Mouse (Mus musculus) intestine, postnatal 0 days (tissue): ENCODE data around the gene Cebpe. TPM values are rescaled to one million over a fixed set of nuclear protein-coding genes. Genes with fewer than 3 reads are reported as not detected.
A peak's percentile ranks its signal among the peaks of the same experiment; 100 is the strongest.

Experiments
- ATAC-seq: fragments of 200-750 bp; cut with Nextera tagmentation; 2 replicates; pipeline ENCODE4 v1.8.0; 2017; ENCODE audit warnings: mild to moderate bottlenecking, moderate TSS enrichment, moderate library complexity
- H3K27ac ChIP-seq: fragments of 300-500 bp; sonication (generic); 2 replicates; pipeline ENCODE4 v1.5.1; 2014; ENCODE audit warnings: mild to moderate bottlenecking, low read depth, low read length, moderate library complexity
- H3K27me3 ChIP-seq: fragments of 300-500 bp; sonication (generic); replicated peaks from 2 replicates; pipeline ENCODE4 v1.6.1; 2014; ENCODE audit warnings: low read length, mixed read lengths; ENCODE audit not compliant: control insufficient read depth, insufficient read depth
- H3K36me3 ChIP-seq: fragments of 300-500 bp; sonication (generic); 2 replicates; pipeline ENCODE4 v1.6.1; 2014; ENCODE audit warnings: mild to moderate bottlenecking, moderate library complexity; ENCODE audit not compliant: control insufficient read depth, insufficient read depth
- H3K4me1 ChIP-seq: fragments of 300-500 bp; sonication (generic); replicated peaks from 2 replicates; pipeline ENCODE4 v1.6.1; 2014; ENCODE audit warnings: antibody characterized with exemption, low read length, mixed read lengths; ENCODE audit not compliant: control insufficient read depth, insufficient read depth
- H3K4me2 ChIP-seq: fragments of 300-500 bp; sonication (generic); replicated peaks from 2 replicates; pipeline ENCODE4 v1.6.1; 2014; ENCODE audit warnings: low read depth, mild to moderate bottlenecking, moderate library complexity
- H3K4me3 ChIP-seq: fragments of 300-500 bp; sonication (generic); 2 replicates; pipeline ENCODE4 v1.5.1; 2014; ENCODE audit warnings: low read depth, low read length
- H3K9ac ChIP-seq: fragments of 300-500 bp; sonication (generic); 2 replicates; pipeline ENCODE4 v1.6.1; 2014; ENCODE audit warnings: mild to moderate bottlenecking, low read depth, low read length
- H3K9me3 ChIP-seq: fragments of 300-500 bp; sonication (generic); 2 replicates; pipeline ENCODE4 v1.6.1; 2016; ENCODE audit warnings: mixed run types; ENCODE audit not compliant: control insufficient read depth
- CTCF ChIP-seq: sonication (generic); IDR thresholded peaks from 2 replicates; pipeline ENCODE4 v1.5.1; 2016; ENCODE audit warnings: low read depth, mild to moderate bottlenecking, control low read depth, antibody characterized with exemption, moderate library complexity
- WGBS: fragments of 180-500 bp; shearing (Covaris S2); extraction: QIAGEN DNeasy Blood & Tissue Kit; methylation state at CpG from one replicate; pipeline ENCODE4 v1.1.7; 2014; 5-methylcytosine and 5-hydroxymethylcytosine counted together
- polyA plus RNA-seq: library from polyadenylated mRNA; unstranded; fragments of >200 nt; fragmentation: Nextera tagmentation; extraction: Ambion mirVana; gene quantifications from 2 replicates; pipeline ENCODE4 v1.2.1, GENCODE M21; 2015

Gene Cebpe
- polyA plus RNA-seq, 1 experiment from 2014 or later: not detected

DNA sequence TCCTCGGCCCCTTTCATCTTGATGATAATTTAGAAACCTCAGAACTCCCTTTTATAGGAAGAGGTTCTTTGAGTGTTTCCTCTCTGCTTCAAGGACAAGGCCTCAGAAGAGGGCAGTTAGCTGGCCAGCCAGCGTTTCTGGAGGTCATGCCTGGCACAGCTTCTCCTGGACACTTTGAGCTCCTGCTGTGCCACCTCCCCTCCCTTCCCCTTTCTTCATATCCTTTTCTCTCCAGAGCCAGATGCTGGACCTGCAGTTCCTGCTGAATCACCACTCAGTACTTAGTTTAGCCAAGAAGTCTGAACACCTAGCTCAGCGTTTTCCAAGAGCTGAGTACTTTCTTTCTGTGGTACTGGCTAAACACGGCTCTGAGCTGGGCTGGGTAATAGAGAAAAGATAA lies 37.3 kb upstream of the Cebpe start:
- H3K9me3 ChIP-seq: no peaks in the 10 kb centered on the region
- WGBS: 64% methylated on average over 4 of the region's 4 CpGs
- H3K4me1 ChIP-seq: no peaks in the 10 kb centered on the region
- H3K4me3 ChIP-seq: no peak overlapping the region
- no peak for TF ChIP-seq CTCF
- no peaks in the 10 kb centered on the region for H3K27me3 ChIP-seq
- no peak overlapping the region for H3K9ac ChIP-seq
- no peak for ATAC-seq
- H3K36me3 ChIP-seq: peaks cover 14% of the 10 kb centered on the region; the same call in 1 of the 2 replicates
- no peak overlapping the region for H3K4me2 ChIP-seq
- no peak overlapping the region for H3K27ac ChIP-seq

DNA sequence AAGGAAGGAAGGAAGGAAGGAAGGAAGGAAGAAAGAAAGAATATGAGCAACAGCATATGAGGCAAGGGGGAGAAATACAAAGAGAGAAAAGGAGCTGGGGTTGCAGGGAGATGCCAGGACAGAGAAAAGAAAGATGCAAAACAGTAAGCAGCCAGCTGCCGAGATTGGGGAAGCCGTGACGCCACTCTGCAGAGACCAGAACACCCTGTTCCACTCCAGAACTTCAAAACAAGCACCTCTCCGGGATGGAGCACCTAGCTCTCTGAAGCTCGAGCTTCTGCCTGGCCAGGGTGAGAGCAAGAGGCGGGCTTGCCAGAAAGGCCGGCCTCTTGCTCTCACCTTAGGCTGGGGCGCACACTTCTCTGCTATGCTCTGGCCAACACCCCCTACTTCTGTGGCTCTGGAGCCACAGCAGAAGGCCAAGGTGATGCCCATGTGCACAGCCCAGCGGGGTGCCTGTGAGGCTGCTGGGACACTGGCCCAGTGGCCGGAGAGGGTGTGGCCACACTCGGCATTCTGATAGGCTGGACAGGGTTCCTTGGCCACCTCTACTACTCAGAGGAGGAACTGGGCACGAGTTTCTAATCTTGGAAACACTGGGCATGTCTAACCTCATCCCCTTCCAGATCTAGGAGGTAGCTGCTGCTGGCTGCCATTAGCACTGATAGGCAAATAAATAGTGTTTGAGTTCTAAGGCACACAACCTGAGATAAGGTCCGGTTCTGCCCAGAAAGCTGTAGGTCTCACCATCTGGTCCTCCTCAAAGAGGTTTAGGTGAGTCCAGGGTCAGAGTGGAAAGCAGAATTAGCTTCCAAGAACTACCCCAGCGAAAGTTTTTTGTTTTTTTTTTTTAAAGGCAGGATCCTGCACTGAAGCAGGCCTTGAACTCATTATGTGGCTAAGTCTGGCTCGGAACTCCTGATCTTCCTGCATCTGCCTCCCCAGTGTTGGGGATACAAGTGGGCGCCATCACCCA lies 36.3 kb upstream of the Cebpe start:
- WGBS: 74% methylated on average over 16 of the region's 16 CpGs
- peaks cover 14% of the 10 kb centered on the region; the same call in 1 of the 2 replicates for H3K36me3 ChIP-seq

DNA sequence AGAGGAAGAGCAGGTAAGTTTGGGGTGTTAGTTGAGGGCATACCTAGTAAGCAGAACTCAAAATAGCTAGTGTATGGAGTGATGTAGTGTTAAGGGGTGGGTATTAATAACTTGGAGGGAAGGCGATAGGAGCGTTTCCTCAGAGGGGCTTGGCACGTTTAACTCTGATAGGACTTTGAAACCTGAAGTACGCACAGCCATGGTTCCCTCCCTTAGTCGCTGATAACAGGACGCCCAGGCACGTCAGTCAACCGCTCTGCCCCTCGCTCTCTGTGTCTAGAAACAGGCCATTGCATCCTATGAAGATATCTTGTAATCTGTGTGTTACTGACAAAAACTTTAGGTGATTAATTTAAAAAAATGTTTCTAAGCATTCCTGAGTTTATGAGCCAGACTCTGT lies 34.1 kb upstream of the Cebpe start:
- Histone ChIP-seq H3K9me3 (no peaks in the 10 kb centered on the region), H3K4me3 (no peak overlapping the region), H3K27ac (no peak overlapping the region), H3K9ac (no peak overlapping the region), H3K4me2 (no peak overlapping the region), H3K4me1 (peaks cover 11% of the 10 kb centered on the region), H3K36me3 (peaks cover 8% of the 10 kb centered on the region; the same call in 1 of the 2 replicates), H3K27me3 (no peaks in the 10 kb centered on the region)
- TF ChIP-seq CTCF: no peak
- ATAC-seq: no peak
- WGBS: 46% methylated on average over 9 of the region's 9 CpGs

More for the DNA sequence above, 36.3 kb upstream of the Cebpe start:
- TF ChIP-seq CTCF: no peak
- Histone ChIP-seq H3K4me2 (no peak overlapping the region), H3K27me3 (no peaks in the 10 kb centered on the region), H3K4me1 (no peaks in the 10 kb centered on the region), H3K9me3 (no peaks in the 10 kb centered on the region), H3K27ac (no peak overlapping the region), H3K4me3 (no peak overlapping the region), H3K9ac (no peak overlapping the region)
- ATAC-seq: no peak

- Histone ChIP-seq H3K9me3 (no peaks in the 10 kb centered on the region), H3K27me3 (no peaks in the 10 kb centered on the region), H3K27ac (peak overlapping the region; percentile 28; the same call in 1 of the 2 replicates), H3K4me3 (no peak overlapping the region), H3K4me2 (no peak overlapping the region), H3K4me1 (peaks cover 11% of the 10 kb centered on the region), H3K9ac (no peak overlapping the region), H3K36me3 (peaks cover 4% of the 10 kb centered on the region; the same call in 1 of the 2 replicates)
- WGBS: 25% methylated on average over 8 of the region's 8 CpGs
- no peak for TF ChIP-seq CTCF
- ATAC-seq: peak; percentile 6; the same call in 1 of the 2 replicates
Observed at GRCm38 (mm10) chr14:54744473-54744872, 32.5 kb upstream of the Cebpe start.

- Histone ChIP-seq H3K9ac (no peak overlapping the region), H3K27ac (peak overlapping the region; percentile 50), H3K27me3 (no peaks in the 10 kb centered on the region), H3K4me1 (peaks cover 11% of the 10 kb centered on the region), H3K4me3 (no peak overlapping the region), H3K36me3 (peaks cover 7% of the 10 kb centered on the region), H3K9me3 (no peaks in the 10 kb centered on the region), H3K4me2 (no peak overlapping the region)
- WGBS: 35% methylated on average over 2 of the region's 2 CpGs
- ATAC-seq: peak; percentile 46
- TF ChIP-seq CTCF: no peak
Observed at GRCm38 (mm10) chr14:54742375-54742774, 30.4 kb upstream of the Cebpe start.

GRCm38 (mm10) chr14:54741721-54742120 lies 29.7 kb upstream of the Cebpe start:
- H3K4me2 ChIP-seq: no peak overlapping the region
- H3K9me3 ChIP-seq: no peaks in the 10 kb centered on the region
- H3K4me3 ChIP-seq: no peak overlapping the region
- no peaks in the 10 kb centered on the region for H3K27me3 ChIP-seq
- TF ChIP-seq CTCF: no peak
- no peak for ATAC-seq
- WGBS: 52% methylated on average over 6 of the region's 6 CpGs
- 0 out of 2 replicates have a peak overlapping the region, but pooled peaks have one; percentile 46 for H3K27ac ChIP-seq
- peaks cover 8% of the 10 kb centered on the region for H3K36me3 ChIP-seq
- peaks cover 11% of the 10 kb centered on the region for H3K4me1 ChIP-seq
- H3K9ac ChIP-seq: no peak overlapping the region
